Mouse (Mus musculus) heart, postnatal 0 days (tissue): ENCODE measurements around the gene Cmip.

Experiments
- CTCF ChIP-seq: IDR thresholded peaks from 2 replicates; pipeline ENCODE4 v1.5.1; 2016; ENCODE audit warnings: antibody characterized with exemption, control low read depth, low read depth
- EP300 ChIP-seq: IDR thresholded peaks from 2 replicates; pipeline ENCODE4 v1.6.1; 2016; ENCODE audit warnings: antibody characterized with exemption, low read depth

DNA sequence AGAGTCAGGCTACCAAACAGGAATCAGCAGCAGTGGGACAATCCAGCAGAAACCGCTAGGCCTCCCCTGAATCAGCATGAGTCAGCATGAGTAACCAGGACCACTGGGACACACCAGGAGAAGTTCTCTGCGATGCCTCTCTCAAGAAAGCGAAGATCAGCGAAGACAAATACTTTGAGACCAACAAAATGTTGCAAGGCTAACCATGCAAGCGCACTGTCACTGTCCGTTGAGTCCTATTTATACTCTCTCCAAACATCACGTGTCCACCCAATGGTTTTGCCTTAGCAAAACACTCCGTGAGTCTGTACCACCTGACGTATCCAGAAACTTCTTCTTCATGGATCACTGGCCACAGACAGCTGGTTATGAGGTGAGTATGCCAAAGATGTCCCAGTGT lies 223.1 kb downstream of the Cmip start:
- TF ChIP-seq CTCF (no peak), EP300 (no peak)
